Mouse (Mus musculus) adrenal gland, adult 2 months (tissue): ENCODE data around the gene Tapbp. TPM values are rescaled to one million over a fixed set of nuclear protein-coding genes. Genes with fewer than 3 reads are reported as not detected.
"Not testable (repeated sequence)": the region's sequence is repeated elsewhere in the genome, so short reads cannot be mapped to it uniquely, and the experiment has no call there.

Experiments
- DNase-seq: peaks from one replicate; pipeline ENCODE4 v3.0.0; 2021
- polyA plus RNA-seq: library from polyadenylated mRNA; depleted of rRNA; stranded (reverse); fragments of >200 nt; gene quantifications from 2 replicates; pipeline ENCODE4 v1.2.3, GENCODE M21; 2012
- total RNA-seq, 2 experiments: library from RNA; stranded (reverse); gene quantifications; 2 replicates each; pipeline ENCODE4 v1.2.3; 2021

The Tapbp gene
- total and polyA plus RNA-seq, 3 experiments, result 151 to 244 (median 171) TPM

DNA sequence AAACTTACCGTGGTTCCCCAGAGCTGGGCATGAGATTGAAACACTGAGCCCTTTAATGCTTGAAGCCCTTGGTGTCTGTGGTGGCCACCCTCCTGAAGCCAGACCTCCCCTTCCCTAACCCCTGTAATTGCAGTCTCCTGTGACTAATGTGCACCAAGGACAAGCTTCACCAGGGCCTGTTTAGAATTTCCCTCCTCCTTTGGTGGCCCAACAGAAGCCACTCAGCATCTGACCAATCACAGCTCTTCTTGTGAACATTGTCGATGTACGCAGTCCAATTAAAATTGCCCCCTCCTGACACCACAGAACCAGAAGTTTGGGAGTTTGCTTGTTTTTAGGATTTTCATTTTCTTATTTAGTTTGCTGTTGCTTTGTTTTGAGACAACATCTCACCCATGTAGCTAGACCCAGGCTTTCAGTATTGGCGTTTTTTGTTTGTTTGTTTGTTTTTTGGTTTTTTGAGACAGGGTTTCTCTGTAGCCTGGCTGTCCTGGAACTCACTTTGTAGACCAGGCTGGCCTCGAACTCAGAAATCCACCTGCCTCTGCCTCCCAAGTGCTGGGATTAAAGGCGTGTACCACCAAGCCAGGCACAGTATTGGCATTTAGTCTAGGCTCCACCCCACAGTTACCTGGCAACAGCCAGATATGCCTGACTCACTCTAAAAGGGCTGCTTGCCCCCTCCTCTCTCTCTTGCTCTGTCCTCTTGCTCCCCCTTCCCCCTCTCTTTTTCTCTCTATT, 11.6 kb upstream of the Tapbp start:
- DNase-seq, result peak; percentile 47

DNA sequence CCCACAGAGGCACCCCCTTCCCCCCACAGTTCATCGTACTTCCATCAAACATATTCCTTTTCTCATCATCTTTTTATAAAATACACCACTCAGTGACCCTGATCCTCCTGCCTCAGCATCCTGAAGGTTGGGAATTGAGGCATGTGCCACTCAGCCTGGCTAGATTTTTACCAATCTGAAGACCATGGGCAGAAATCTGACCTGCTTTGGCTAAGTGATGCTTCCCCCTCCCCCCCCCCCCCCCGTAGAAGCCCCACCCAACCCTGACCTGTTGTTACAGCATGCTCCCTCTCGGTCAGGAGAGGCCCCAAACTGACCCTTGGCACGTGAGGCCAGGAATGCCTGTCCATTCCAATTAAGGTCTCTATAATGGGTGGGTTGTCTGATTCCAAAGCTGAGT, 10.9 kb upstream of the Tapbp start, which contains the start of gene Platr17:
Gene Platr17, plus strand, starts transcription at position 301 of the 400 bp plus-strand sequence.
- not testable (repeated sequence) for DNase-seq

DNA sequence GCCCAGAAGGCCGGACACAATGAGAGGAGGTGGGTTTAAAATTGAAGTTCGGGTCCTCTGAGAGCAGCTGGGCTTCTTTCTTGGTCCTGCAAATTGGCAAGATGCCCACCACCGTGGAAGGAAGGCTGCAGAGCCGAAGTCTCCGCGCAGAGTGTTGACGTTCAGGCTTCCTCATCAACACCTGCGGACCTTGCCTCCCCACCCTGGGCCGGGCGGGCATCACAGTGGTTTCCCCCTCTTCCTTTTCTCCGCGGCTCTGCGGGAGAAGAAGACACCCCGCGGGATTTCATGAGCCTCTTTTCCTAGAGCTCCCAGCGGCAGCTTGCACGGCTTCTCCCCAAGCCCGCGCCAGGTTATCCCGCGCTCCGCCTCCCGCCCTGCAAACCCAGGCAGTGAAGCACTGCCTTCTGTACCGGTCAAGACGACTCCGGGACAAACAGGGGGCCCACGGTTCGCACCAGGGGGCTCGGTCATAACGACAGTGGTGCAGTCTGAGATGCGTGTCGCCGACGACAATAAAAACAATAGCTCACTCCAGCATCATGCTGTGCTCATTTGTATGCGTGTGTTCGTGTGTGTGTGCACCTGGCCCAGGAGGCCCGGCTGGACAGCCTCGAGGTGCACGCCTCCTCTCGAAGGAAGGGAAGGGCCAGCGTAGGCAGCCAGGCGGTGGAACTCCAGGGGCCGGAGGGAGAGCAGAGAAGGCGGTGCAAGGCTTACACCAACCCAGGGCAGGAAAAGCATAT, 7.2 kb upstream of the Tapbp start:
- DNase-seq, result peak; percentile 56

DNA sequence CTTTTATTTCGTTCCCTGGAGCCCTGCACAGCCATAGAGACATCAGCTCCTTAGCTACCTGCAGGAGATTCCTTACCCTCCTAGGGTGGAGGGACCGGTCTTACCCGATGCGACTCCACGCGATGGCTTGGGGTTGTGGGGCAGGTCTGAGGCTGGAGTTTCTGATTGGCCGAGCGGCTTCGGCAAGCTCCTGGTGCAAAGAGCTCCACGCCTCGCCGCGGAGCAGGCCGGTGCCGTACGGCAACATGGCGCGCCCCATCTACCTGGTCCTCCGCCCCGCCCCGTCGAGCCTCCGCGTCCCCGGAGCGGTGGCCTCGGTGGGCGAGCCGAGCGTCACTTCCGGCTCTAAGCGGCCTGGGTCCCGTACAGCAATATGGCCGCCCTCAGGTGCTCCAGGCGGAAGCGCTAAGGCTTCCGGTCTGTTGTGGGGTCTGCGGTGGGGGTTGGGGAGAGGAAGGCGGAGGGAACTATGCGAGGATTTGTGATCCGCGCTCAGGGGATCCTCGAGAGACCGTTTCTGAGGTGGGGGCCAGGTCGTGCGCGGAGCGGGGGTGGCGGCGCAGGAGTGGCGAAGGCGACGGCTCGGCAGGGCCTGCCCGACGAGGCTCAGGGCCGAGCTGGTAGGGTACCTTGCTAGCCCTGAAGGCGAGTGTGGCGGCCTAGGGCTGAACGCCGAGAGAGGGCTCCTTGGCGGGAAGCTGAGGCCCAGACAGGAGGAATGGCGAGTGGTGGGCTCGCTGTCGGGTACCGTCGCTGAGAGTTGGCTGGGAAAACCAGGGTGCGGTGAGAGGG, 6.4 kb upstream of the Tapbp start, which contains the start of gene Daxx:
Gene Daxx, plus strand, starts transcription at position 338 of the 792 bp plus-strand sequence.
- DNase-seq, result peak; percentile 100

DNA sequence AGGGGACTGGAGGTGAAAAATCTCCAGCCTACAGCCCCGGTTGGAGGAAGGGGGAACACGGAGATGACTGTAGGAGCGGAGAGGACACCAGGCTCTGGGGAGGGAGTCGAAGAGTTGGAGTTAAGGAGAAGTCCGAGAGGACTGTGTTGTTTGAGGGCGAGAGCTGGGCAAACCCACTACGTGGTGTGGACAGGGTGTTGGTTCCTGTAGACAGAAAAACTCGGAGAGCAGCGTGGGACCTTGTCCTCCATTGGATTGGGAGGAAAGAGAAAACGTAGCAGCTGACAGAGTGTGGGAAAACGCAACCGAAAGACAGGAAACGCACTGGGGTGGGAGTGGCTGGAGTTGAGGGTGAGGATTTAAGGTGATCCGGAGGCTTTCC, 5.8 kb upstream of the Tapbp start:
- DNase-seq, result peak; percentile 80

DNA sequence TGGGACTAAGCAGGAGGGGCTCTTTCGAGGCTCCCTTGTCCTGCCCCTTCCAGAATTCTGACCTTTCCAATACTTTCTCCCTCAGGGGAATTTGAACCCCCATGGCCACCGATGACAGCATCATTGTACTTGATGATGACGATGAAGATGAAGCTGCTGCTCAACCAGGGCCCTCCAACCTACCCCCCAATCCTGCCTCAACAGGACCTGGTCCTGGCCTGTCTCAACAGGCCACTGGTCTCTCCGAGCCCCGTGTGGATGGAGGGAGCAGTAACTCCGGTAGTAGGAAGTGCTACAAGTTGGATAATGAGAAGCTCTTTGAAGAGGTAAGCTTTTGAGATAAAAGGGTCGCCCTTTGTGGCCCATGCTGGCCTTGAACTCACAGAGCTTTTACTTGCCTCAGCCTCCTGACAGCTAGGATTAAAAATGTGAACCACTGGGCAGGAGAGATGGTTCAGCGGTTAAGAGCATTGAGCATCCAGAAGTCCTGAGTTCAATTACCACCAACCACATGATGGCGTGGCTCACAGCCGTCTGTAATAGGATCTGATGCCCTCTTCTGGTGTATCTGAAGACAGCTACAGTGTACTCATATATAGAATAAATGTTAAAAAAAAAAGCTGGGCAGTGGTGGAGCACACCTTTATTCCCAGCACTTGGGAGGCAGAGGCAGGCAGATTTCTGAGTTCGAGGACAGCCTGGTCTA, 5.2 kb upstream of the Tapbp start:
- no peak for DNase-seq

DNA sequence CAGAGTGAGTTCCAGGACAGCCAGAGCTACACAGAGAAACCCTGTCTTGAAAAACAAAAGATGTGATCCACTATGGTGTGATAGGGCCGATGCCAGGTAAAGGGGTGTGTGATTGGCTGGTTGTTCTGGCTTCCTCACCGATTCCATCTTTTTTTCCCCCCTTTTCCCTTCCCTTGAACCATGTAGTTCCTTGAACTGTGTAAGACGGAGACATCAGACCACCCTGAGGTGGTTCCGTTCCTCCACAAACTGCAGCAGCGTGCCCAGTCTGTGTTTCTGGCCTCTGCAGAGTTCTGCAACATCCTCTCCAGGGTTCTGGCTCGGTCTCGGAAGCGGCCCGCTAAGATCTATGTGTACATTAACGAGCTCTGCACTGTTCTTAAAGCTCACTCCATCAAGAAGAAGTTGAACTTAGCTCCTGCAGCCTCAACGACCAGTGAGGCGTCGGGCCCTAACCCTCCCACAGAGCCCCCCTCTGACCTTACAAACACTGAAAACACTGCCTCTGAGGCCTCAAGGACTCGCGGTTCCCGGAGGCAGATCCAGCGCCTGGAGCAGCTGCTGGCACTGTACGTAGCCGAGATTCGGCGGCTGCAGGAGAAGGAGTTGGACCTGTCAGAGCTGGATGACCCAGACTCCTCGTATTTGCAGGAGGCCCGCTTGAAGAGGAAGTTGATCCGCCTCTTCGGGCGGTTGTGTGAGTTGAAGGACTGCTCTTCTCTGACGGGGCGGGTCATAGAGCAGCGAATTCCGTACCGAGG, 4.5 kb upstream of the Tapbp start:
- DNase-seq, result no peak

DNA sequence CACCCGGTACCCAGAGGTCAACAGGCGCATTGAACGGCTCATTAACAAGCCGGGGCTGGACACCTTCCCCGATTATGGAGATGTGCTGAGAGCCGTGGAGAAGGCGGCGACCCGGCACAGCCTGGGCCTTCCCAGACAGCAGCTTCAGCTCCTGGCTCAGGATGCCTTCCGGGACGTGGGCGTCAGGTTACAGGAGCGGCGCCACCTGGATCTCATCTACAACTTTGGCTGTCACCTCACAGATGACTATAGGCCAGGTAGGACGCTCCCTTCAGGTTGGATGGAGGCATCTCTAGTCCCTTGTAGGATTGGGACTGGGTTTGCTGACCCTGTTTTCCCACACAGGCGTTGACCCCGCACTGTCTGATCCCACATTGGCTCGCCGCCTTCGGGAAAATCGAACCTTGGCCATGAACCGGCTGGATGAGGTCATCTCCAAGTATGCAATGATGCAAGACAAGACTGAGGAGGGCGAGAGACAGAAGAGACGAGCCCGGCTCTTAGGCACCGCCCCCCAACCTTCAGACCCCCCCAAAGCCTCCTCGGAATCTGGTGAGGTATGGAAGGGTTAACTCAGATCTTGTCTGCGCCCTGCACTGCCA, 3.8 kb upstream of the Tapbp start:
- peak; percentile 16 for DNase-seq

DNA sequence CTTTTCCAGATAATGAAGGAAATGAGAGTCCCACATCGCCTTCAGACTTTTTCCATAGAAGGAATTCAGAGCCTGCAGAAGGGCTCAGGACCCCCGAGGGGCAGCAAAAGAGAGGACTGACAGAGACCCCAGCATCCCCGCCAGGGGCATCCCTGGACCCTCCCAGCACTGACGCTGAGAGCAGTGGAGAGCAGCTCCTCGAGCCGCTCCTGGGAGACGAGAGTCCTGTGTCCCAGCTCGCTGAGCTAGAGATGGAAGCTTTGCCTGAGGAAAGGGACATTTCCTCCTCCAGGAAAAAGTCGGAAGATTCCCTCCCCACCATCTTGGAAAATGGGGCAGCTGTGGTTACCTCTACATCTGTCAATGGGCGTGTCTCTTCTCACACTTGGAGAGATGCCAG, 2.4 kb upstream of the Tapbp start:
- no peak for DNase-seq

DNA sequence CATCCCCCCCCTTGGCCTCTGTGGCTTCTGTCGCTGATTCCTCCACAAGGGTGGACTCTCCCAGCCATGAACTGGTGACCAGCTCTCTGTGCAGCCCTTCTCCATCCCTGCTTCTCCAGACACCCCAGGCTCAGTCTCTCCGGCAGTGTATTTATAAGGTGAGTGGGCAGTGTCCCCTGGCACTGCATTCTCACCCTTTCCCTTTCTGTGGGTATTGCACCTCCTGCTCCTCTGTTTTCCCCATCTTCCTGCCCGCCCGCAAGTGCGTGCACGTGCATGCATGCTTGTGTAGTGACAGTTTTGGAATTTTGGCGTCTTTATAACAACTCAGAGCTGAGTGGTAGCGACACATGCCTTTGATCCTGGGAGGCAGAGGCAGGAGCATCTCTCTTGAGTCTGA, 1.8 kb upstream of the Tapbp start:
- DNase-seq, result no peak

DNA sequence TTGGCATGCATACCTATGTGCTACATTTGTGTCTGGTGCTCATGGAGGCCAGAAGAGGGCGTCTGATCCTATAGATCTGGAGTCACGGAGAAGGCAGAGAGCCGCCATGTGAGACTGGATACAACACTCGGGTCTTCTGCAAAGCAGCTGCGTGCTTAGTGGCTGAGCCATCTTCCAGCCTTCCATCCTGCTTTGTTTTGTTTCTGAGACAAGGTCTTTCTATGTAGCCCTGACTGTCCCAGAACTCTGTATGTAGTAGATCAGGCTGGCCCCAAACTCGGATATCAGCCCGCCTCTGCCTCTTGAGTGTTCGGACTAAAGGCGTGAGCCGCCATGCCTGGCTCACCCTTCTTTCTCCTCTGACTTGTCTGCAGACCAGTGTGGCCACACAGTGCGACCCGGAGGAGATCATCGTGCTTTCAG, 719 bp upstream of the Tapbp start:
- no peak for DNase-seq

DNA sequence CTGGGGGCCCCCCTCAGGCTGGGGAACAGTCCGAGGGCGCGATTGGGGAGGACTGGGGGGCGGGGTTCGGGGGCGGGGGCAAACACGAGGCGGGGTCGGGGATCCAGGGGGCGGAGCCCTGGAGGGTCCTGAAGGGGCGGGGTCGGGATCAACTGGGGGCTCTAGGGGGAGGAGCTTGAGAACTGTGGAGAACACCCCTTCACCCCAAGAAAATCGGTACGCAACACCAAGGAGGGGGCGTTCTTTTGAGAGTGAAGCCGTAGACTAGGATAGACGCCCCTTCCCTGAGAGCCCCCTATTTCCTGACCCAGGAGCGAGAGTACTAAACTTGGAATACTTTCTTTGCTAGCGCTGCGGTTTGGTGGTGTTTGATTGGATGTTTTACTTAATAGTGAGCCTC, 595 bp downstream of the Tapbp start:
- no peak for DNase-seq

DNA sequence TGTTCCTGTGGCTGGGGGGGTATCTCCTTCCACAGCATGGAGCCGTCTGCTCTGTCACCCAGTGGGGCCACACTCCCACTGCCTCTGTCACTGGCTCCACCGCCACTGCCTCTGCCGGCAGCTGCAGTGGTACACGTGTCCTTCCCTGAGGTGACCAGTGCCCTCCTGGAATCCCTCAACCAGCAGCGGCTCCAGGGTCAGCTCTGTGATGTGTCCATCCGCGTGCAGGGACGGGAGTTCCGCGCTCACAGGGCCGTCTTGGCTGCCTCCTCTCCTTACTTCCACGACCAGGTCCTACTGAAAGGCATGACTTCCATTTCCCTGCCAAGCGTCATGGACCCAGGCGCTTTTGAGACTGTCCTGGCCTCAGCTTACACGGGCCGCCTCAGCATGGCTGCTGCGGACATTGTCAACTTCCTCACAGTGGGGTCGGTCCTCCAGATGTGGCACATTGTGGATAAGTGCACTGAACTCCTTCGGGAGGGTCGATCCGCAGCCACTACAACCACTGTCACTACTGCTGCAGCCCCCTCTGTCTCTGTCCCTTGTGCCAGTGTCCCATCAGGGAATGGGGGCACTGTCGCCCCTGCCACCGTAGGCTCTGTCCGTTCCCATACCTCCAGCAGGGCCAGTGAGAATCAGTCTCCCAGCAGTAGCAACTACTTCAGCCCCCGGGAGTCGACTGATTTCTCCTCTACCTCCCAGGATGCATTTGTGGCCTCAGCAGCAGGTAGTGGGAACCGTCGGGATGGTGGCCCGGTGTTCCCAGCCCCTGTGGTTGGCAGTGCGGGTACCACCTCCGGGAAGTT, 1.4 kb downstream of the Tapbp start:
- peak; percentile 28 for DNase-seq

DNA sequence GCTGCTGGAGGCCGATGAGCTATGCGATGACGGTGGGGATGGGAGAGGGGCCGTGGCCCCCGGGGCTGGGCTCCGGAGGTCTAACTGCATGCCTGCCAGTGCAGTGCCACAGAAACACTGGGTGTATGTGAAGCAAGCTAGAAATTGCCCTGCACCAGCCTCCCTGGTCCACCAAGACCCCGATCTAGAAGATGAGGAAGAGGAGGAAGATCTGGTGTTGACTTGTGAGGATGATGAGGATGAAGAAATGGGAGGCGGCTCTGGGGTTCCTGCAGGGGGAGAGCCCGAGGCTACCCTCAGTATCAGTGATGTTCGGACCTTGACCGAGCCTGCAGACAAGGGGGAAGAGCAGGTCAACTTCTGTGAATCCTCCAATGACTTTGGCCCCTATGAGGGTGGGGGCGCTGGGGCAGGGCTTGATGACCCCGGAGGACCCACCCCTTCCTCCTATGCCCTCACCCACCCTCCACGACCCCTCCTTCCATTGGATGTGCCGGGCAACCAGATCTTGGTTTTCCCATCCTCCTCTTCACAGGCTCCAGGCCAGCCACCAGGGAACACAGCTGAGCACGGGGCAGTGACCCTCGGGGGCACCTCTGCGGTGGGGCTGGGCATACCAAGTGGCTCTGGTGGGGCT, 2.1 kb downstream of the Tapbp start:
- peak; percentile 26 for DNase-seq

DNA sequence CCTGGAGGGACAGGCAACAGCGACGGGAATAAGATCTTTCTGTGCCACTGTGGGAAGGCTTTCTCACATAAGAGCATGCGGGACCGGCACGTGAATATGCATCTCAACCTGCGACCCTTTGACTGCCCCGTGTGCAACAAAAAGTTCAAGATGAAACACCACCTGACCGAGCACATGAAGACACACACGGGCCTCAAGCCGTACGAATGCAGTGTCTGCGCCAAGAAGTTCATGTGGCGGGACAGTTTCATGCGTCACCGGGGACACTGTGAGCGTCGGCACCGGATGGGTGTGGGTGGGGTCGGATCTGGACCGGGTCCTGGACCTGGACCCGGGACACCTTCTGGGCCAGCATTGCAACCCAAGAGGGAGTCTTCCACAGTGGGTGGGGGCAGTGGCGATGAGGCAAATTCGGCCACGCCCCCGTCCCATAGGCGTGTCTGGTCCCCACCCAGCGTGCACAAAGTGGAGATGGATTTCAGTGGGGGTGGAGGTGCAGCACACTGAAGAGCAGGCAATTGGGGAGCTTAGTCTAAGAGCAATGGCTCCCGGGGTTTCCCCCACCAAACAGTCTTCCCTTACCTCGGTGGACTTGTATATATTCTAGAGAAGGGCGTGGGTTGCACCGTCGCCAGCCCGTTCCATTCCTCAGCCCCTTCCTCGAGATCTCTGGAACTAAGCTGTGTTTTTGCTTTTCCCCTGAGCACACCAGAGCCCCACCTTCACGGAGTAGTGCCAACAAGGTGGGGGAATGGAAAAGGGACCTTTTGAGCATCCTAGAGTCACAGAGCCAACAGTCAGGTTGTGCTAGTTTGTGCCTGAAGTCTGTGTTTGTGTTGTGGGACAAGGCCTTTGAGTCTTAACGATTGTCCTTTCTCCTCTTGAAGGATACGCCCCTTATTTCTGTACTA, 2.8 kb downstream of the Tapbp start:
- peak; percentile 39 for DNase-seq

DNA sequence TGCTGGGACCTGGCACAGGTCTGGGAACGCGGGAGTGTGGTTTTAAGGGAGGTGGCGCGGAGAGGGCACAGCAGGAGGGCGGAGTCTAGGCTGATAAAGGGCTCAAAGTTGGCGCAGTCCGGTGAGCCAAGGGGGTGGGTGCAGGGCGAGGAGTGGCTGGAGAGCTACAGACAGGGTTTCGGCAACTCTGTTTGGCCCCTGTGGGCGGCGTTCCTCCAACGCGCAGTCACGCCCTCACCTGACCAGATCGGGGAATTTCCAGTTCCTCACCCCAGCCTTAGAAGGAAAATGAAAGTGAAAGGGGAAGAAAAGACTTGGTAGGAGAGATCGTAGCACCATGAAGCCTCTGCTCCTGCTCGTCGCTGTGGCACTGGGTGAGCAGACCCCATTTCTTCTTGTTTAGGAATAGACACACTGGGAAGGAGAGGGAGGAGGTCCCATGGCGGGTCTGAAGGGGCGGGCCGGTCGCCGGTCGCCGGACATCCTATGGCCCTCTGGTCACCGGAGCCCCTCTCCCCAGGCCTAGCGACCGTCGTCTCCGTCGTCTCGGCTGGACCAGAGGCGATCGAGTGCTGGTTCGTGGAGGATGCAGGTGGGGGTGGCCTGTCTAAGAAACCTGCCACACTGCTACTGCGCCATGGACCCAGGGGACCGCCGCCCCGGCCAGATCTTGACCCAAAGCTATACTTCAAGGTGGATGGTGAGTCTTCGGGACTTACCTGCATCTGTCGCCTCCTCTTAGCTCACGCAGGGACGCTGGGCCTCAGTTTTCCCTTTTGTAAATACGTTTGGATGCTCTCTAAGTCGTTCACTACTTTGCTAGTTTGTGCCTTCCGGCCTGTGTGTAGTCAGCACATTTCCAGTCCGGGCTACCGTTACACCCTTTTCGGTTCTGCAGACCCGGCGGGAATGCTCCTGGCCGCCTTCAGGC, 3.9 kb downstream of the Tapbp start:
- DNase-seq, result peak; percentile 93
